Mouse (Mus musculus): Measurements from ENCODE around the gene Dock11. TPM values are rescaled to one million over a fixed set of nuclear protein-coding genes. Genes with fewer than 3 reads are reported as not detected.
A peak's percentile ranks its signal among the peaks of the same experiment; 100 is the strongest.

The Dock11 gene
- polyA plus RNA-seq, 1 experiment from 2014 or later = 12.7 TPM

DNA sequence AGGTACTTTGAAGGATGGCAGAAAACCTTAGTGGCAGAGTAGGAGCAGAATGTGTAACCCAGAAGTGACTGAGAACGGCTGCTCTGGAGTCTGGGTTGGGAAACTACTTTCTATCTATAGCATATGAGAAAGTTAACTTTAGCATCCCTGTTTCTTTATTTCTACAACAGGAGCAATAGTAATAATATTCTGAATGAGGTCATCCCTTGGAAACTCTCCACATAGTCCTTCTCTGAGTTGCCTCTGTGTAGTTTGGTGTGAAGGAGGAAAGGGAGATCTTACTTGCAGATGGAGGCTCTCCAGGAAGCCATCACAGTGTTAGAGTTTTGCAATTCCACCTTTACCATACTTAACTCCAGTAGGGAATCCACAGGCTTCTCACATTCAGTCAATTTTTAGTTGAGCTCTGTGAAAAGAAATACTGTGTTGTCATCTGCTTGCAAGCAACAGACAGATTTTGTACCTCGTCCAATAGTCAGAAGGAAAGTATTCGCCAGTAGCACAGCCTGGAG is 31.5 kb downstream of the Dock11 start:
- no peaks in the 10 kb centered on the region for H3K36me3 ChIP-seq
- 72% methylated on average over 3 of the region's 3 CpGs for WGBS
- no peak for ATAC-seq (ENCODE audit: low read depth)

GRCm38 (mm10) chrX:35921922-35922321 is 33.3 kb downstream of the Dock11 start:
- no peak overlapping the region for H3K9ac ChIP-seq
- H3K9me3 ChIP-seq = no peaks in the 10 kb centered on the region
- H3K36me3 ChIP-seq = no peaks in the 10 kb centered on the region
- no peak overlapping the region for H3K4me3 ChIP-seq
- no peak overlapping the region for H3K27ac ChIP-seq (replicated peaks)
- H3K4me2 ChIP-seq = no peak overlapping the region
- H3K4me1 ChIP-seq (replicated peaks) = no peaks in the 10 kb centered on the region
- no peak for ATAC-seq (ENCODE audit: low read depth)
- no peaks in the 10 kb centered on the region for H3K27me3 ChIP-seq
- WGBS = 87% methylated on average over 3 of the region's 3 CpGs

More for the DNA sequence above, 31.5 kb downstream of the Dock11 start:
- no peak overlapping the region for H3K4me2 ChIP-seq
- no peaks in the 10 kb centered on the region for H3K9me3 ChIP-seq
- no peaks in the 10 kb centered on the region for H3K27me3 ChIP-seq
- H3K4me1 ChIP-seq (replicated peaks) = no peaks in the 10 kb centered on the region
- no peak overlapping the region for H3K4me3 ChIP-seq
- no peak overlapping the region for H3K9ac ChIP-seq
- H3K27ac ChIP-seq (replicated peaks) = no peak overlapping the region

GRCm38 (mm10) chrX:35924705-35925264 is 36.2 kb downstream of the Dock11 start:
- Histone ChIP-seq H3K4me1 (replicated peaks) (no peaks in the 10 kb centered on the region), H3K27me3 (no peaks in the 10 kb centered on the region), H3K9ac (no peak overlapping the region), H3K4me2 (no peak overlapping the region), H3K27ac (replicated peaks) (no peak overlapping the region), H3K4me3 (no peak overlapping the region), H3K36me3 (no peaks in the 10 kb centered on the region), H3K9me3 (no peaks in the 10 kb centered on the region)
- 85% methylated on average over 1 of the region's 1 CpGs for WGBS
- ATAC-seq (ENCODE audit: low read depth) = no peak

DNA sequence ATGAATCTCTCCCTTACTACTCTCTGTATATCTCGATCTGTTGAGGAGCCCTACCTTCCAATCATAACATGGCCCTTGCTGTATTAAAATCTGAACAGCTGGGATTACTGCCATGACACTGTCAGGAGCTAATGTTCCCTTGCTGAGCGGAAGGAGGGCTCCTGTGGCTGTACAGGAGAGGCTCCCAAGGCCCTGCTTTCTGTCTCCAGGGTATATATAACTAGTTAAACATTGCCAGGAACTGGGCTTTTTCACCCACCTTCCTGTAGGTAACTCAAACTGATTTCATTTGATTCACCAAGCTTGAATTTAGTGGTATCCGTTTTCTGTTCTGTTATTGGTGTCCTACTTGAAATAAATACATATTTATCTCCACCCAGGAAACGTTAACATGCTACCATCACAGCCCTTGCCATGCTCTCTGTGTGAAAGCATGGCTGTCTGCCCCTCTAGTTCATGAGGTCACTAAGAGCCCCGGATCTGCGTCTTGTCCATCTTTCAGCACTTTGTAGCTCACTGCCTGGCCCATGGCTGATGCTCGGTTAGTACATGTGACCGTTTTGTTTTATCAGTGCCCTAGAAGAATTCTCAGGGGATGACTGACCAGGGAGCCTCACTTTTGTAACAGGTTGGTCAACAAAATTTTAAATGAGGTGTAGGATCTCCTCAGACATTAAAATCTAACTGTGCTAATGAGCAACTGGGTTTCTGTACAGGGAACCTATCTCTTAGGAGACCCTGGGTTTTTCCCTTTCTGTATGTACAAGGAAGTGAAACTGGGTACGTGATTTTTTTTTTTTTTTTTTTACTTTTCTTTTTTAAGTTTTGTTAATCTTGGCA is 41.7 kb downstream of the Dock11 start:
- H3K36me3 ChIP-seq = no peaks in the 10 kb centered on the region
- H3K4me3 ChIP-seq = no peak overlapping the region
- no peak overlapping the region for H3K27ac ChIP-seq (replicated peaks)
- 87% methylated on average over 9 of the region's 9 CpGs for WGBS
- H3K4me1 ChIP-seq (replicated peaks) = no peaks in the 10 kb centered on the region
- H3K9me3 ChIP-seq = no peaks in the 10 kb centered on the region
- no peak overlapping the region for H3K4me2 ChIP-seq
- no peaks in the 10 kb centered on the region for H3K27me3 ChIP-seq
- ATAC-seq (ENCODE audit: low read depth) = no peak
- no peak overlapping the region for H3K9ac ChIP-seq

GRCm38 (mm10) chrX:35930934-35931406 is 42.3 kb downstream of the Dock11 start:
- 76% methylated on average over 3 of the region's 3 CpGs for WGBS
- H3K4me1 ChIP-seq (replicated peaks) = no peaks in the 10 kb centered on the region

DNA sequence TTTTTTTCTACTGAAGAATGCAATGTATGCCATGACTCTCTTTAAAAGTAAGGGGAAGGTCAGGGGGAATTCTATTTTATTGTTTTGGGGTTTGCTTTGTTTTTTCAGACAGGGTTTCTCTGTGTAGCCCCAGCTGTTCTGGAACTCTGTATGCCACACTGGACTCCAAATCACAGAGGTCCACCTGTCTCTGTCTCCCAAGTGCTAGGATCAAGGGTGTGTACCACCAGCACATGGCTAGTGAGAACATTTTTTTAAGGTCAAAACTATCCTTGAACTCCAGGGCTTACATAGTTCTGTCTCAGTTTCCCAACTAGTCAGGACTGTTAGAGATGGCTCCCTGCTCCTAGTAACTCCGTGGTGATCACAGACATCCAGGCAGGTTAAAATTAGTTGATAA is 43.3 kb downstream of the Dock11 start:
- Histone ChIP-seq H3K9me3 (no peaks in the 10 kb centered on the region), H3K27ac (replicated peaks) (no peak overlapping the region), H3K4me2 (no peak overlapping the region), H3K4me3 (no peak overlapping the region), H3K9ac (no peak overlapping the region), H3K4me1 (replicated peaks) (no peaks in the 10 kb centered on the region), H3K27me3 (no peaks in the 10 kb centered on the region), H3K36me3 (no peaks in the 10 kb centered on the region)
- 67% methylated on average over 1 of the region's 1 CpGs for whole genome bisulfite sequencing
- ATAC-seq (ENCODE audit: low read depth) = no peak

More at GRCm38 (mm10) chrX:35930934-35931406, 42.3 kb downstream of the Dock11 start:
- Histone ChIP-seq H3K9ac (no peak overlapping the region), H3K27me3 (no peaks in the 10 kb centered on the region), H3K4me2 (no peak overlapping the region), H3K4me3 (no peak overlapping the region), H3K36me3 (no peaks in the 10 kb centered on the region), H3K9me3 (no peaks in the 10 kb centered on the region), H3K27ac (replicated peaks) (no peak overlapping the region)
- no peak for ATAC-seq (ENCODE audit: low read depth)

- H3K4me1 ChIP-seq (replicated peaks) = no peaks in the 10 kb centered on the region
- H3K4me3 ChIP-seq = no peak overlapping the region
- H3K4me2 ChIP-seq = no peak overlapping the region
- no peak for ATAC-seq (ENCODE audit: low read depth)
- no peaks in the 10 kb centered on the region for H3K27me3 ChIP-seq
- H3K9ac ChIP-seq = no peak overlapping the region
- no peaks in the 10 kb centered on the region for H3K36me3 ChIP-seq
- H3K27ac ChIP-seq (replicated peaks) = no peak overlapping the region
- no peaks in the 10 kb centered on the region for H3K9me3 ChIP-seq
Observed at GRCm38 (mm10) chrX:35932952-35933351, 44.3 kb downstream of the Dock11 start.

GRCm38 (mm10) chrX:35938112-35938511 is 49.5 kb downstream of the Dock11 start:
- Histone ChIP-seq H3K9me3 (no peaks in the 10 kb centered on the region), H3K4me2 (no peak overlapping the region), H3K27me3 (no peaks in the 10 kb centered on the region), H3K27ac (replicated peaks) (no peak overlapping the region), H3K4me1 (replicated peaks) (no peaks in the 10 kb centered on the region), H3K36me3 (no peaks in the 10 kb centered on the region), H3K4me3 (no peak overlapping the region), H3K9ac (no peak overlapping the region)
- WGBS = 75% methylated on average over 5 of the region's 5 CpGs
- ATAC-seq (ENCODE audit: low read depth) = no peak

DNA sequence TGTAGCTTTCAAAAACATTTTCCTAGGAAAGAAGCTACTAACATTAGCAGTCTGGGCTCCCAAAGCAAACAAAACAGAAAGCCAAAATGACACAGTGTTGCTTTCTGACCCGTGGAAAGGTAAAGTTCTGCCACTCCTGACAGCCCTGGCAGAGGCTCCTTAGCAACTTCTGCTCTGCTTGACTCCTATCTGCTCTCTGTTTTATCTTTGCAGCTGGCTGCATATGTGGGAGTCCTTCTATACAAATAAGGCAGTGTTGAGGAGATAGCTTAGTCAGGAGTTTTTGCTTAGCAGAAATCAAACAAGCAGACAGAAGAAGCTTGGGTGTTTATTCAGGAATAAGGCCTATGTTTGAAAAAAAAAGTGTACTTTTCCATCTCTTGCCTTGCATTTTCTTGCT is 57.8 kb downstream of the Dock11 start:
- Histone ChIP-seq H3K27me3 (no peaks in the 10 kb centered on the region), H3K9me3 (no peaks in the 10 kb centered on the region), H3K27ac (replicated peaks) (no peak overlapping the region), H3K4me2 (no peak overlapping the region), H3K4me3 (no peak overlapping the region), H3K9ac (no peak overlapping the region), H3K36me3 (no peaks in the 10 kb centered on the region), H3K4me1 (replicated peaks) (no peaks in the 10 kb centered on the region)
- 89% methylated on average over 1 of the region's 1 CpGs for WGBS
- no peak for ATAC-seq (ENCODE audit: low read depth)

GRCm38 (mm10) chrX:35950135-35950534 is 61.5 kb downstream of the Dock11 start:
- H3K4me3 ChIP-seq = no peak overlapping the region
- ATAC-seq (ENCODE audit: low read depth) = no peak
- H3K36me3 ChIP-seq = no peaks in the 10 kb centered on the region
- H3K9ac ChIP-seq = no peak overlapping the region
- 80% methylated on average over 4 of the region's 4 CpGs for WGBS
- H3K4me2 ChIP-seq = no peak overlapping the region
- H3K4me1 ChIP-seq (replicated peaks) = 0 out of 2 replicates have a peak, but pooled peaks cover 6% of the 10 kb centered on the region
- no peaks in the 10 kb centered on the region for H3K27me3 ChIP-seq
- no peak overlapping the region for H3K27ac ChIP-seq (replicated peaks)
- H3K9me3 ChIP-seq = no peaks in the 10 kb centered on the region

DNA sequence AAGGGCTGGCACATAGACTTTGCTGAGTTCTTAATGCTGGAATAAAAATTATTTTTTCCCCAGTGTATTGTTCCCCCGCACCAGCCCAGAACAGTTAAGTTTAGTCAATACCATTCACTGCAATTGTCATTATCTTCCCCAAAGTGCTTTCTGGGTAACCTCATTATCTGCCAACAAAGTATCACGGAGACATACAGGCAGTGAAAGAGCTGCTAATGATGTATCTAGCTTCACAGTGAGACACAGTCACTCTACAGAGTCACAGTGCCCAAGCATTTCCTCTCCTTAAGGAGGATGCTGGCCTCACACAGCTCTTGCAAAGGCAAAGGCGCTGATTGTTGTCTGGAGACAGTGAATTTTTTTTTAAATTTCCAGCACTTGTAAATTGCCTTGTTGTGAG is 63.3 kb downstream of the Dock11 start:
- Histone ChIP-seq H3K27me3 (no peaks in the 10 kb centered on the region), H3K4me3 (no peak overlapping the region), H3K4me2 (no peak overlapping the region), H3K9ac (no peak overlapping the region), H3K27ac (replicated peaks) (0 out of 2 replicates have a peak overlapping the region, but pooled peaks have one; percentile 23), H3K36me3 (no peaks in the 10 kb centered on the region), H3K4me1 (replicated peaks) (0 out of 2 replicates have a peak, but pooled peaks cover 6% of the 10 kb centered on the region), H3K9me3 (no peaks in the 10 kb centered on the region)
- 52% methylated on average over 3 of the region's 3 CpGs for WGBS
- no peak for ATAC-seq (ENCODE audit: low read depth)

- Histone ChIP-seq H3K9ac (no peak overlapping the region), H3K27me3 (no peaks in the 10 kb centered on the region), H3K4me1 (replicated peaks) (0 out of 2 replicates have a peak, but pooled peaks cover 6% of the 10 kb centered on the region), H3K4me2 (no peak overlapping the region), H3K9me3 (no peaks in the 10 kb centered on the region), H3K27ac (replicated peaks) (no peak overlapping the region), H3K36me3 (no peaks in the 10 kb centered on the region), H3K4me3 (no peak overlapping the region)
- no peak for ATAC-seq (ENCODE audit: low read depth)
- 63% methylated on average over 4 of the region's 4 CpGs for WGBS
Observed at GRCm38 (mm10) chrX:35952521-35953095, 64.0 kb downstream of the Dock11 start.

All from neural tube, embryonic 13.5 days (tissue).